Mouse (Mus musculus) layer of hippocampus, adult 2 months (tissue): Measurements from ENCODE around the gene Mtfmt. TPM values are rescaled to one million over a fixed set of nuclear protein-coding genes. Genes with fewer than 3 reads are reported as not detected.

Experiments
- DNase-seq, 2 experiments: peaks; one replicate each; pipeline ENCODE4 v3.0.0; 2022; ENCODE audit warnings: low spot score in 2 of 2
- H3K27ac ChIP-seq: fragments of 200-600 bp; 2 replicates; pipeline ENCODE4 v1.8.1; 2022
- H3K4me3 ChIP-seq: fragments of 200-600 bp; 2 replicates; pipeline ENCODE4 v1.8.1; 2022; ENCODE audit warnings: mild to moderate bottlenecking
- CTCF ChIP-seq: fragments of 200-600 bp; conservative IDR thresholded peaks from 2 replicates; pipeline ENCODE4 v1.8.1; 2022; ENCODE audit warnings: antibody characterized with exemption, mild to moderate bottlenecking, moderate library complexity
- total RNA-seq, 2 experiments: library from RNA; stranded (reverse); gene quantifications; 2 replicates each; pipeline ENCODE4 v1.2.3; 2021

Mtfmt gene
- total RNA-seq, 2 experiments from 2014 or later: 18.5 to 20.3 TPM

DNA sequence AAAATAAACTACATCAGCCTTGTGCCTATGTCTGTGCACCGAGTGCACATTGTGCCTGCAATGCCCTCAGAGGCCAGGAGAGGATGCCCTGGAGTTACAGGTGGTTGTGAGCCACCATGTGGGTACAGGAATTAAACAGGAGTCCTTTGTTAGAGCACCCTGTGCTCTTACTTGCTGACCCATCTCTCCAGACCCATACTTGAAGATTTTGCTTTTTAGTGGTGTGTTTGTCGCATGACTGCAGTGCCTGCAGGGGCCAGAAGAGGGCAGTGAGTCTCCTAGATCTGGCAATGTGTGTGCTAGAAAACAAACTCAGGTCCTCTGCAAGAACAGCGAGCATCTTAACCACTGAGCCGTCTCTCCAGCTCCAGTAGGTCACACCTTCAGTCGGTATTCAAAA, 1.4 kb upstream of the Mtfmt start:
- TF ChIP-seq CTCF: peak; percentile 73
- DNase-seq: no peak
- H3K4me3 ChIP-seq: no peak overlapping the region
- H3K27ac ChIP-seq: no peak overlapping the region

DNA sequence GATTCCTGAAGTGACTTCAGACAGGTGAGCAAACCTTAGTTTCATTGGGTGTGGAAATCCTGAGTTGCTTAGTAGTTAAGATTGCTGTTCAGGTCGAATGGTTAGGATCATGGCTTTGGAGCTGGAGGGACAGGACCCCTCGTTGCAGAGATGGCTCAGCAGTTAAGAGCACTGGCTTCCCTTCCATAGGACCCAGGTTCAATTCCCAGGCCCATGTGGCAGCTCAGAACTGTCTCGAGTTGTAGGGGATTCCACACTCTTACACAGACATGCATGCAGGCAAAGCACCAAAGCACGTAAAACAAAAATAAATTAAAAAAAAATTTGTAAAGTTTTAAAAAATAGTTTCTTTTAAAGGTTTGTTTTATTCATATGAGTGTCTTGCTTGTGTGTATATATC, 371 bp upstream of the Mtfmt start:
- no peak for TF ChIP-seq CTCF
- Histone ChIP-seq H3K4me3 (peak overlapping the region; percentile 86; the same call in 1 of the 2 replicates), H3K27ac (0 out of 2 replicates have a peak overlapping the region, but pooled peaks have one; percentile 88)
- no peak for DNase-seq

DNA sequence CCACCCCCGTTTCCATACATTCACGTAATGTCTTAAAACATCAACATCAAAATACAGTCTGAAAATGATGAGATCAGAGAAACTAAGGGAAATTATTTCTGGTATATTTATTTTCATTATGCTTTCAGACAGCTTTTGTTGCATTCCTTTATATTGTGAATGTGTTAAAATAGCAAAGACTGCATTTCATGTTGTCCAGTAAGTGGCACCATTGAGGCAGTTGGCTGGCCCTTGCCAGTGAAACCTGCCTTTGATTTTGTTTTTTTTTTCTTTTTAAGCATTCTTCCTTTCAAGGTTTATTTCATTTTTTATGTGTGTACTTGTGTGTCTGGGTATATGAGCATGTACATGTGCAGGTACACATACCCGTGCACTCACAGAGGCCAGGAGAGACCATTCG, 9.1 kb downstream of the Mtfmt start:
- peak; percentile 58 for TF ChIP-seq CTCF
- no peak for DNase-seq

DNA sequence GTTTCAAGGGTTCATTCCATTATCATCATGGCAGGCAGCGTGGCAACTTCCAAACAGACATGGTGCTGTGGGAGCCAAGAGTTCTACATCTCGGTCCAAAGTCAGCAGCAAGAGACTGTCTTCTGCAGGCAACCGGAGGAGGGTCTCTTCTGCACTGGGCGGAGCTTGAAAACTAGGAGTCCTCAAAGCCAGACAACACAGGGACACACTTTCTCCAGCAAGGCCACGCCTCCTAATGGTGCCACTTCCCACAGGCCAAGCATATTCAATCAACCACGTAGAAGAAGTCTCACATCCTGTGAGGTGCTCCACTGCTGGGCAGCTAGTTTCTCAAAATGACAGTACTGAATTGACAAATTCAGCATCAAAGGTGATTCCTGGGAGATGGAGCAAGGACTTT, 12.4 kb downstream of the Mtfmt start:
- H3K27ac ChIP-seq: no peak overlapping the region
- no peak for TF ChIP-seq CTCF
- DNase-seq: no peak
- H3K4me3 ChIP-seq: no peak overlapping the region

More for the DNA sequence above, 9.1 kb downstream of the Mtfmt start:
- Histone ChIP-seq H3K27ac (no peak overlapping the region), H3K4me3 (no peak overlapping the region)

DNA sequence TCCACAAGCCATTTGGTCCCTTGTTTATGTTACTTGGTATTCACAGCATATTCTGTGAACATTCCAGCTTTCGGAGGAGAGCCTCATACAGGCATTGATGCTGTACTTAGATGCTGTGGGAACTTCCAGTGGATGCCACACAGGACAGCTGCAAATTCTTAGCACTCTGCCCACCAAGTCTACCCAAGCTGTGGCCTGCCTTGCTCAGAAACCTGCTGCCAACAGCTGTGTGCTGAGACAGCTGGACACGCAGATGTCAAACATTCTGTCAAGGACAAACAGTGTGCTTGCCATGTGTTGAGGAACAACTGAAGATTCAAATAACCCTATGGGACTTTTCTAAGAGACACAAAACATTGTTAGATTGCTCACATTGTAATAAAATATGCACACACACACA, 23.4 kb downstream of the Mtfmt start:
- no peak overlapping the region for H3K27ac ChIP-seq
- no peak for TF ChIP-seq CTCF
- H3K4me3 ChIP-seq: no peak overlapping the region
- no peak for DNase-seq

DNA sequence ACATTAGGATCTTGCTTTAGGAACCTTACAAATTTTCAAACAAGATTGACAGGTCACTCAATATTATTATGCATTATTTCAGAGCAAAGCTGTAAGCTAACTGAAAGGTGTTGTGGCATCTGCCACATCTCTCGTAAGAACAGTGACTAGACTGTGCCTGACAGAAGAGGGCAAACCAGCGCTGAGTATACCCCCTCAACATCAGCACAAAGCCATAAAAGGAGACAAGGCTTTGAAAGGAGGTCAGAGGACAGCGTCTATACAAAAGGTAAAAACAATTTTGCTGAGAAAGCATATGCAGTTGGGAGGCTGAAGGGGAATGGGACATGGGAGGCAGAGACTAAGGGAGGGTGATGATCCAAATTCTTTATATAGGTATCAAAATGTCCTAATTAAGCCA, 24.6 kb downstream of the Mtfmt start:
- DNase-seq: no peak
- Histone ChIP-seq H3K27ac (peak overlapping the region; percentile 93), H3K4me3 (peak overlapping the region; percentile 70)
- TF ChIP-seq CTCF: no peak

DNA sequence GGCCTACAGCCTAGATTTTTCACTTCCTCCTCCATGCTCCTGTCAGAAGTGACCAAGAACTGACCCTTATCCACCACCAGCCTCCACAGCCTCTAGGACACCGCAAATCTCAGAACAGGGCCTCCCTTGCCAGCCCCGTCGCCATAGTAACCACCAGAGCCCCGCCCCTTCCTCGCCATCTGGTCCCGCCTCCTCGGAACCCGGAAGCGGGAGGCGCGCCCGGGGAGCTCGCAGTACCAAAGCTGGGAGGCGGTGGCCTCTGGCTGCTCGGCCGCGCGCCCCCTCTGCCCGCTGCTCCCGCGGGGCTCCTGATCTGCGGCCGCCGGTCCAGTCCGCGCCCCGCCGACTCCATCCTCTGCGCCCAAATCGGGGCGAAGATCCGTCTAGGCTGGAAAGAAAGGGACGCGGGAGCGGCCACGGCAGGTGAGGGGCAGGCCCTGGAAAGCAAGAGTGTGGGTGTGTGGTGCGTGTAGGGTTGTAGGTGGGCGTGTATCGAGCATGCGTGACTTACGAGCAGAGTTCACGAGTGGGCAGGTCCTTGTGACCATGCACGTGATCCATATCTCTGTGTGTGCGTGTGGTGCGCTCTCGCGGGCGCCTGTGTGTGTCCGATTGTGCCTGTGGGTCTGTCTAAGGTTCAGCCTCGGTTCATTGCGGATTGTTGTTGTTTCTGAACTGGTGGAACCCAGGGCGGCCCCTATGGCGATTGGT, 25.3 kb downstream of the Mtfmt start, which contains the start of gene Spg21:
Spg21 (plus strand) TSS at position 216 of the 711 bp plus-strand sequence.
- peak within 1 kb of the TSS; percentile 93 for H3K27ac ChIP-seq
- DNase-seq: peak; percentile 95 to 97
- peak within 1 kb of the TSS; percentile 70 for H3K4me3 ChIP-seq
- TF ChIP-seq CTCF: no peak

DNA sequence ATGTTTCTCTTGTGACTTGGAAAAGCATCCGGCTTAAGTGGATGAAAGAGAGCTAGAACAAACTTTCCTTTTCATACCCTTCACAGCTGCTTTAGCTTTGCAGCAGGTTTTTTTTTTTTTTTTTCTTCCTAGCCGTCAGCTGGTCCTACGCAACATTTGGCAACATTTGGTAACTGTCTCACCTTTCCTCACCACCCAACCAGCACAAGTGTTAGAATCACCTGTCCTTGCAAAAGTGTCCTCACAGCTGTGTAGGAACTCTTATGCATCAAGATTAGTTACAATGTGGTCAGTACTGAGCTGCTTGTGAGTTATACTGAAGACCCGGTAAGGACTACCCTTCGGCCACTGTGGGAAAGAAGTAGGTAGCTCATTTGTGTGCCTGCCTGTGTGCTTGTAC, 27.0 kb downstream of the Mtfmt start:
- DNase-seq: no peak
- H3K4me3 ChIP-seq: no peak overlapping the region

DNA sequence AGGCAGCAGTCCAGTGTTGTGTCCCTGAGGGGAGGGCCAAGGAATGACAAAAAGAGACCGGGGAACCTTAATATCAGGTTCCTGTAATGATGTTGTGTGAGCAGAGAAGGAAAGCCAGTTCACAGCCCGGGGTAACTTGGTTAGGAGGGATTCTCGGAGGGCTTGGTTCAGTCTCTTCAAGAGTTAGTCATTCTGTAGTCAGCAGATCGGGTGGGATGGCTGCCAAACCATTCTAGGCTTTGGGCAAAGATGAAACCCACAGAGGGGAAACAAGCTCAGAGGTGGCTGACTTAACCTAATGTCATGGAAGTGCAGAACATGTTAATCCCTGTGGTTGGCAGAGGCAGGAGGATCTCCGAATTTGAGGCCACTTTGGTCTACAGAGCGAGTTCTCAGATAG, 28.6 kb downstream of the Mtfmt start:
- DNase-seq: peak in 1 of 2 experiments; percentile 22
- Histone ChIP-seq H3K27ac (no peak overlapping the region), H3K4me3 (no peak overlapping the region)
- no peak for TF ChIP-seq CTCF

More for the DNA sequence above, 27.0 kb downstream of the Mtfmt start:
- TF ChIP-seq CTCF: no peak
- H3K27ac ChIP-seq: no peak overlapping the region

DNA sequence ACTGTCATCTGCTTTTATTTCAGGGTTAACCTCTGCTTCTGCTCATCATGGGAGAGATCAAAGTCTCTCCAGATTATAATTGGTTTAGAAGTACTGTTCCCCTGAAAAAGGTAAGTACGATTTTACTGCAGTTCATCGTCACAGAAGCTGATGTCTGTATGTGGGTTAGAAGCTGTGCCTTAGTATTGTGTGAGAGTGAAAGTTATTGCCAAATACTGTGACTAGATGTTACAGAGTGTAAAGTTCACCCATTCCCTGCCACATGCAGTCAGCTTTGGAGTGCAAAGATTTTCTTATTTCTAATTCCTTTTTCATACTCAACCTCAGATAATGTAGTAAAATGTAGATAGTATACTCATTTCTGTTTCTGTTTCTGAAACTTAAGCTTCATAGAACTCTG, 29.7 kb downstream of the Mtfmt start:
- Histone ChIP-seq H3K27ac (no peak overlapping the region), H3K4me3 (no peak overlapping the region)
- no peak for DNase-seq
- no peak for TF ChIP-seq CTCF

DNA sequence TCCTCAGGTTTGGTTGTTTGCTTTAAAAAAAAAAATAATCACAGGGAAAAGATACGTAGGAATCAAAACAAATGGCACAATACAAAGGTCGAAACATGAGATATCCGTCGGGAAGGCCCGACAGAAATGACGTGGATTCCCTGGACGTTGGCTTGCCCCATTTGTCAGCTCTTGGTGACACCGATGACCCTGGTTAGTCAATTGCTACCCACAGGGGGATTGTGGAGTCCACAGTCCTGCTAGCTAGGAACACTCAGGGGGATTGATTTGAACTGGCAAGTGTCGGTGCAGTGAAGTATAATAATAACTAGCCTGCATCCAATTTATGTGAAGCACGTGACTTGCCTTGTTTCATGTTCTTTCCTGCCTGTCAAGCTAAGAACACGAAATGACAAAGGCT, 32.1 kb downstream of the Mtfmt start:
- no peak for TF ChIP-seq CTCF
- no peak for DNase-seq
- H3K4me3 ChIP-seq: no peak overlapping the region
- H3K27ac ChIP-seq: no peak overlapping the region

DNA sequence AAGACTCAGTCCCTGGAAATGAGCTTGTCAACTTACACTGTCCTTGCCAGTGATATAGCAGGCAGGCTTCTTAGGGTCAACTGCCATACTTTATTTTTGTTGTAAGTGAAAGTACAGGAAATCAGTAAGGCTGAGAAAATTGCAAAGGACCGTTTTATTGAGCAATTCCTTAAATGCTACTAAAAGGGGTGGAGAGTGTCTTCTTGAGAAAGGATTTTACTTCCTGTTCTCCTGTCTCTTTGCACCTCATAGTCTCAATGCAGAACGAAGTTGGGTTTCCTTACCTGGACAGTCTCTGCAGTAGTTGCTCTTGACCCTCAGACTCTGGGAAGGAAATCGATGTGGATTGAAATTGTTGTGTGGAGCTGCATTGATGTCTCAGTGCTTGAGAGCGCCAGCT, 37.2 kb downstream of the Mtfmt start:
- no peak for TF ChIP-seq CTCF
- Histone ChIP-seq H3K4me3 (no peak overlapping the region), H3K27ac (no peak overlapping the region)
- DNase-seq: no peak

DNA sequence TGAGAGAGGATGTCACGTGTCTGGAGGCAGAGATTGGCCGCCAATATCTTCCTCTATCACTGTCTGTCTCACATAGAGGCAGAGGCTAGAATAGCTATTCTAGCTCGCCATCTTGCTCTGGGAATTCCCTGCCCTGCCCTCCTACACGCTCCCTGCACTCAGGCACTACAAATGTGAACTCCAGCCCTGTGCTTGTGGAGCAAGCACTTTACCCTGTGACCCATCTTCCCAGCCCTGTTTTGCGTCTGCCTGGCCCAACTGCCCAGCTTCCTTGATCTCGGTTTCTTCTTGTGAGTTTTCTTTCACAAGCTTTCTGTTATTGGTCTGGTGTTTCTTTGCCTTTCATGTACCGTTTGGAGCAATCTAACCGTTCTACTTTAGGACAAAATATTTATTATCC, 43.6 kb downstream of the Mtfmt start:
- H3K4me3 ChIP-seq: no peak overlapping the region
- no peak for DNase-seq
- TF ChIP-seq CTCF: no peak
- H3K27ac ChIP-seq: no peak overlapping the region

DNA sequence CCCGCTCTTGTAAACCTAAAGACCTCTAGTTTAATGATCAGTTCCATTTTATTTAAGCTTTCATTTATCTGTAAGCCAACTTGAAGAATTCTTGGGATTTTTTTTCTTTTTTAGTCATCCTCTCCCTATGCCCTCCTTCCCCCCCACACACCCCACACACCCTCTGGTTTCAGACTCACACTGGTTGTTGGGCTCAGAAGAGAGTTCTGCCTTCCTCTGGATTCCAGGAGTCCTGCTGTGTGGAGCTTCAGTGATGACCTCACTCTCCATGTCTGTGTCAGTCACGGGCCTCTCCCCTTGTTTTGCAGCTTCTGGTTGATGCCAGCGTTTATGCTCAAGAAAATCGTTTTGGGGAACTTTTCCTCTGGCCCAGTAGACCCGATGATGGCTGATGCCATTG, 44.5 kb downstream of the Mtfmt start:
- Histone ChIP-seq H3K27ac (no peak overlapping the region), H3K4me3 (no peak overlapping the region)
- DNase-seq: no peak
- no peak for TF ChIP-seq CTCF

DNA sequence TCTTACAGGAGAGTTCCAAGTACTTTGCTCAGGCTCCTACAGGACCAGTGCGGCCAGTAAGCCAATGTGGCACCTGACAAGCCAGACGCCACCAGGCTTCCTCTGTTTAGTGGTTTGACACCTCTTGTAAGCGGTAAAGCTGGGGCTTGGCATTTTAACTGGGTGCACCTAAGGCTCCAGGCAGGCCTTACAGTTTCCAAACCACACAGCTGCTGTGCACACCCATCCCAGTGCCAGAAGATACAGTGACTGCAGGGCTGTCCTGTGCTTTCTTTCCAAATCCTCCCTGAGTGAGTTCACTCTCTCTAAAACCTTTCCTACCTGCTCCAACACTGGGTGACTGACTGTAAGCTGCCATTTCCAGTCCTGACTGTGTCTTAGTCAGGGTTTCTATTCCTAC, 55.9 kb downstream of the Mtfmt start:
- no peak for TF ChIP-seq CTCF
- H3K4me3 ChIP-seq: no peak overlapping the region
- no peak overlapping the region for H3K27ac ChIP-seq
- DNase-seq: no peak
